Mouse (Mus musculus): ENCODE results near the gene Mdh1b. TPM values are rescaled to one million over a fixed set of nuclear protein-coding genes. Genes with fewer than 3 reads are reported as not detected.

Mdh1b gene
- total RNA-seq (2021) = not detected
- long read RNA-seq, experiment 1 = 0 reads
- long read RNA-seq, experiment 2 = 0 reads

DNA sequence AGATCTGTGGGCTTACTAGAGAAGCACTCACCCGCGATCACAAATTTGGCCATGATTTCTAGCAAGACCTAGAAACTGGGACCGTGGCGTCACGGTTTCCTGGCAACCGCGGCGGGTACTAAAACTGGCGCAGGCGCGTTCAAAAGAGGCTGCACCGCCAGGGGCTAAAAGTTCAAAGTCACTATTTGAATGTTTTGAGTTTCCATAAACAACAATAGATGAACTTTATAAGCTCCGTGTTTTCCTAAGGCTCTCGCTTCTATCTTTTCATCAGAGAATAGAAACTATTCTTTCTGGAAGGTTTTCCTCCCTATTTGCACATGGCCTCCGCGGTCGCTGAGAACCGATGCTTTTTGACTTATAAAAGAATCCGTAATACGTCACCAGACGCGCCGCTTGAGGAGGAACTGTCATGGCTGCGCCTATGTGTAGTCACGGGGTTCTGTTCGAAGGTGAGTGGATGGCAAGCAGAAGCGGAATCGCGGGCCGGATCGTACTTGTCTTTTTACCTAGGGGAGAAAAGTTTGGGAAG is at the start of gene Mdh1b, which contains the start of gene Fastkd2:
Mdh1b (minus strand) TSS at position 79 of the 532 bp plus-strand sequence.
Fastkd2 (plus strand) TSS at position 375 of the 532 bp plus-strand sequence.
- DNase-seq (ENCODE audit: low spot score in 2 of 2) = peak; percentile 71 to 83

DNA sequence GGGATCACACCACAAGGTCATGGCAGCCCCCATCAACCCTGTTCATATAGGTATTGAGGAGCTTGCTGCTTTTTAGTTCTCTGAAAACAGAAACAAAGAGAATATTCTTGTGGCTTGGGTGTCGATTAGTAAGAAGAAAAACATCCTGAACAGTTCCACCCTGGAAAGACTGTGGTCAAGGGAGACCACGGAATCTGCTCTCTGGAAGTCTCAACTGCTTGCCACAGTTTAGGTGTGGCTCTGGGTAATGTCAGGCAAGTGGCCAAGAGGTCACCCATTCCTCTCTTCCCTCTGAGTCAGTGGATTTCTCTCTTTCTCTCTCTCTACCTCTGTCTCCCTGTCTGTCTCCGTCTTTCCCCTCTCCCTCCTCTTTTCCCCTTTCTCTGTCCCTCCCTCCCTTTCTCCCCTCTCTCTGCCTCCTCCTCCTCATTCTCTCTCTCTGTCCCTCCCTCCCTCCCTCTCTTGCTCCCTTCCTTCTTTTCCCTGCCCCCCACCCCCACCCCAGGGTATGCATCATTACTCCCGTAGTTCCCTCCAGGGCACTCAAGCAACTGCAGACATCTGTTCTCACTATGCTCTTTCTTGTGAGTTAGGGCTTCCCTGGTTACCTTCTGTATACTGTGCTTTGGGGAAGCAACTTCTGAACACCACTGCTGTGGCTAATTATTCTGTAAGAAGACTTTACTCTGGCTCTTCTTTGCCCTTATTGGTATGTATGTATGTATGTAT is 46.9 kb upstream of the Mdh1b start:
- no peak for DNase-seq (ENCODE audit: low spot score in 2 of 2)

DNA sequence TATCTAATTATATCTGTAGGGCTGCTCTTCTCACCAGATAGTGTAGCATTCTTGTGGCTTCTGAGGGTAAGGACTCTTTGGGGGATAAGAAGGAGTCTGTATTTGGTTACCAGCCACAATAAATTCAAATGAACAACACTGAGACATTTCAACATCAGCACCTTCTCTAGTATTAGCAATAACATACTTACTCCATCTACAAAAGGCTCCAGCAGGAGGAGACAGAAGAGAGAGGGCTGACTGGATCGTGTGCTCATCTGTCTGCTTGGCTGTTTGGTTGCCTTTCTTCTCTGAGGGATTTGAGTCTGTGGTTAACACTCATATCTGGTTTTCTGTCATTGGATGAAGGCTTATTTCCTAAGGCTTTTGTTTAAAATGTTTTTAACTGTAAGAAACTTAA is 46.3 kb upstream of the Mdh1b start:
- no peak for DNase-seq (ENCODE audit: low spot score in 2 of 2)

DNA sequence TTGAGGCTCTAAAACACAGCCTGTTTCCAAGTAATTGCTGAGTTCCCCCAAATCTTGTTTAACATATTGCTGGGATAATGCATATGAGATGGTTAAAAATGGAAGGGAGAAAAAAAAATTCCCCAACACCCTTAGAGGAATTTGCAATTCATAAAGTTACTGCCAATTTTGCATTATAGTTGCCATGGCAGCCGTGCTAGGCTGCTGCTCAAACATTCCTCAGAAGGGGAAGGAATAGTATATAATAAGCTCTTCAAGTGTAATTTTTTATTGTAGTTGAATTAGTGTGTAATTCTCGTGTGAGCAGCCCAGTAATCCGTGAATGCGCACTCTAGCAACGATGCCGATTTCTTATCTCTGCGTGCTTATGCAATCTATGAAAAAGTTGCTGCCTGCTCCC is 40.2 kb upstream of the Mdh1b start:
- no peak for DNase-seq (ENCODE audit: low spot score in 2 of 2)

DNA sequence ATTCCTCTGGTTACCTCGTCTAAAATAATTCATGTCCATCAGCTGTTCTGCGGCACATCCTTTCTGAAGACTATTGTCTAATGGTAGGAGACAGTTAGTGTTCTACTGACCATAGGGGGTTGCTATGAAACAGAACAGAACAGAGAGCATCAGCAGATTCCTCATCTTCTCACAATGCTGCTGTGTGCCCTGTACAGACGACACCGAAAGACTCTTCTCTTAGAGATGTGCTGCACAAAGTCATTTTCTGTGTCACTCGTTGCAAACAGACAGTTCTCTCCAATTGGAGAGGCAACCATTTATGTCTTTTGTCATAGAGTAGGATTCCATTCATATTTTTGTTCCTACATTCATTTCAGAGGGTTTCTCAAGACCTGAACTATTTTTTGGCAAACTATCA is 39.0 kb upstream of the Mdh1b start, which contains the start of gene 4933402D24Rik:
4933402D24Rik (minus strand) TSS at position 101 of the 400 bp plus-strand sequence.
- no peak for DNase-seq (ENCODE audit: low spot score in 2 of 2)

DNA sequence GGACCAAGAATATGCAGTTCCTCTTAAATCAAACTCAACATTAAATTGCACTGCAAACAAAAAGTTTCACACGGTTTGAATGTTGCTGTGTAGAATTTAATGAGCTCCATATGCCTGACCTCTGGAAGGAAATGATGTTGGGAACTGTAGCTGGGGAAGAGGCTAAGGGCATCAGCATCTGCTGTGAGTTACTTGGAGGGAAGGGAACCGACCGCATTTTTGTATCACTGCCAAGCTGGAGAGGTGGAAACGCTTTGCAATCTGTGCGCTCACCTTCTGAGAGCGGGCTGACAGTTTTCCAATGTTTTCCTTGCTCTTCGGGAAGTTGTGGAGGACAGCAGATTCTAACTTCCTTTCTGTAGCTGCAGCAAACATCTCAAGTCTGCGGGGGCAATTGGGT is 38.0 kb upstream of the Mdh1b start:
- peak in 1 of 2 experiments; percentile 23 for DNase-seq (ENCODE audit: low spot score in 2 of 2)

DNA sequence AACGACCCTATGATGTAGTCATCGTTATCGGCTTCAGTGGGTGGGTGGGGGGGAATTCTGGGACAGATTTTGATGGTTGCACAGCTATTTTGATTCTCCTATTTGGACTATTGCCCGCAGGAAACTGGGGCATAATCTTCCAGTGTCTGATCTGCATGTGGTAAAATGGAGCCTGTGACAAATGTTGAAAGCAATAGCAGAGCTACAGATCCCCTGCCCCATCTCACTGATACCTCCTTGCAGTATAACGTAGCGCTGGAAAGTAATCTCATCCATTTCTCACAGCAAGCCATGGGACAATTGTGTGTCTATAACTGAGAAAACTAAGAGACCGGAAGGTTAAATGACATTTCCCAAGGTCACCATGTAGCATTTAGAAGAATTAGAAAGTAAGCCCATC is 34.3 kb upstream of the Mdh1b start:
- DNase-seq (ENCODE audit: low spot score in 2 of 2) = no peak

DNA sequence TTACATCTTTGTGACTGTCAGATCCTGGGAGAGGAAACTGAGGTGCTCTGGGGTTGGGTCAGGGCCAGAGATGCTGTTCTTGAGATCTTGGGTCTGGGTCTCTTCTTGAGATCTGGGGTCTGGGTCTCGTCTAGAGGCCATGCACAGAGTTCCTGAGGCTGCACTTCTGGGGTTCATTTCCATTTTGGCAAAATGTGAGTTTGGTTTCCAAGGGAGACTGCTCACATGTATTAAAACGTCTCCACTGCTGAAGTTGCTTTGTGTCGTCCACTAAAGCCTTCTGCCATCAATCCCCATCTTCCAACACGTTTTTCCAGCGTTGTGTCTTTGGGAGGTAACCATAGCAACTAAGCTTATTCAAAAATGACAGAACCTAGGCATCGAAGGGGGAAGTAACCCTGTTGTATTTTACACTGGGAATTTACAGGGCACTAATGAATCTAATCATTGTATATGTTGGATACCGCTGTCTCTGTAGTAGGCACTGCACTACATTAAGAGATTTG is 33.8 kb upstream of the Mdh1b start:
- no peak for DNase-seq (ENCODE audit: low spot score in 2 of 2)

DNA sequence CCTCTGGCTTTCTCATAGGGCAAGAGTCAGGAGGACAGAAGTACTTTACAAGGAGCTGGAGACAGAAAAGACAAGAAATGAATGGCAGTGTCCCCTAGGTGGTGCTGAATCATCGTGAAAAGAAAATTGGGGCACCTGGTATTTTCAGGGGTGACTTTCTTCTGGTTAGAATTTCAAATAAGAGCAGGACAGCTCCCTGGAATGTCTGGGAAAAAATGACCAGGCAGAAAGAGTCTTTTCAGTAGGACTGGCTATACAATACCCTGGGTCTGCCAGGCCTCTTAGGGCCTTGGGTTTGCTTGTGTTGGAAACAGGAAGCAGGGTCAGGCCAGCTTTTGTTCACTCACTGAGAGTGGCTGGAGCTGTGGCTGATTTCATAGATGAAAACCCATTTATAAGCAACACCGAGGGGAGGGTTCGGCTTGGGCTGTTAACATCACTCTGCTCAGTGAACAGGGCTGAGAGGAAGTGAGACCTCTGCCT is 33.1 kb upstream of the Mdh1b start:
- DNase-seq (ENCODE audit: low spot score in 2 of 2) = peak in 1 of 2 experiments; percentile 30

DNA sequence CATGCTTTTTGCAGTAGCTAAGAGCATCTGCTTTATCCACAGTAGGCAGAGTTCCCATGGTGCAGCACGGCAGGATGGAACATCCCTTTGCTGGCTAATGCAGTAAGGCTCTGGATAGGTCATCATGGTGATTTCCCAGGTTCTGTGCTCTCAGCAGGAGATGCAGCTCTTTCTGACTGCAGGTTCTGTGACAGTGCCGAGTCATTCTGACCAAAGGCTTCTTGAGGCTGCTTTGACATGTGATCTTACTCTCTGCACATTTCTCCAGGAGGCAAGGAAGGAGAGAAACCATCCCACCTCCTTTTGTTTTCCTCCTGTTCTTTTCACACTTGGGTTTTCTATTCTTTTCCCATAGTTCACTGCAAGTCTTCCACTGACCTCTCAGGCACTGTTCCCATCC is 25.9 kb upstream of the Mdh1b start:
- no peak for DNase-seq (ENCODE audit: low spot score in 2 of 2)

DNA sequence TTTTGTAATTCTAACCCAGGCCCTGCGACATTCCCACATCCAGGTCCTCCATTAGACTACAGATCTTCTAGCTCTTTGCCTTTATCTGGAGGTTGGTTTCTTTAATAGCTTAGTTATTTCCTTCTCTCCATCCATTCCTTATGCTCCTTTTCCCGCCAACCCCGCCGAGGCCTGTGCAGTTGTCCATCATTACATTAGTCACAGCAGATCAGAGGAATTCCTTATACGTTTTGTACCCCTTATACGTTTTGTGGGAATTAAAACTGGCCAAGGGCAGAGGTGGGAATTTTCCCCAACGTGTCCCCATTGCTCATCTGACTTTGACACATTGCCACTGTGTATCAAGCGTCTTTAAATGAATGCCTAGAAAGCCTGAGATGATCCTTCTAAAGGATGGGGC is 322 bp downstream of the Mdh1b start:
- no peak for DNase-seq (ENCODE audit: low spot score in 2 of 2)

DNA sequence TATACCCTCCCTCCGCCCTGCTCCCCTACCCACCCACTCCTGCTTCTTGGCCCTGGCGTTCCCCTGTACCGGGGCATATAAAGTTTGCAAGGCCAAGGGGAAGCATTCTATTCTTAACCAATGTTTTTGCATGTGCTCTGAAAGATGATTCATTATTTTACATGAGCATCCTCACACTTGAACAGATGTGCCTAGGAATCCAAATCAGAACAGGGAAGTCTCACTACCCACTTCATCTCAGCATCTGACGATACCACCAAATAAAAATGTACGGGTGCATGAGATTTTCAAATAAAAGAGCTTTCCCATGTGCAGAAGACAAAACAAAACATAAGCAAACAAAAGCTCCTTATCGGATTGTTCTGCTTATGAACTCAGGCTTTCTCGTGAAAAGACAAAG is 10.0 kb downstream of the Mdh1b start:
- no peak for DNase-seq (ENCODE audit: low spot score in 2 of 2)

DNA sequence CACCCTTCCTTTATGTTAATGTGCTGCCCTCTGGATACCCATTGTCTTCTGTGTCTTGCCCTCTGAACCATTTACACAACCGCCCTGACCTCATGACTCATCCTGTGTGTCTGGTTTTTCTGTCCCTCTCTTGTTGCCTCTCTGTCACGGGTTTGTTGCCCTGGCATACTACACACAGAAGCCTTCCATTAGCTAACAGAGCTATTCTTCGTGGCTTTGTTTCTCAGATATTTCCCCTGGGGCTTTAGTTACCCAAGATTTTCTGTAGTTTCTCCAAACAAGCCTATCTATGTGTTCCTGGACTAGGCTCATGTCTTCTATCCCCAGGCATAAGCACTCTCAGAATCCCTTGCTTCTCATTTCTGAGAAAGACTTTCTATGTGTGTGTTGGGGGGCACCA is 21.2 kb downstream of the Mdh1b start:
- DNase-seq (ENCODE audit: low spot score in 2 of 2) = no peak

DNA sequence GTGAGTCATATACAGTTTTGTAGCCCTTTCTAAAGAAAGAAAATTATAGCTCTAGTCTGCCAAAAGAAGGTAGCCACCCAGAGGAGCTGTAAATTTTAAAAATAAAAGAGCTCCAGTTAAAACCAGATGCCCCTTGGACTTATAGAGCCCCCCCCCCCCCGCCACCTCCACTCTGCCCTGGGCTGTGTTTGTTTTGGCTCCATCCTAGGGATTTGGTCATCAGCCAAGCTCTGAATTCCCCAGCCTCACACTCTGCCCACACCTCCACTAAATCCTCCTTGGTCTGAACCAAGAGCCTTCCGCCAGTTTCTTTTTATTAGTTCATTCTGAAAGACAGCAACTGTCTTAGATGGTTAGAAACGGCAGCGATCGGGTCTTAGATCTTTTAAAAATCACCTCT is 24.4 kb downstream of the Mdh1b start:
- DNase-seq (ENCODE audit: low spot score in 2 of 2) = no peak

DNA sequence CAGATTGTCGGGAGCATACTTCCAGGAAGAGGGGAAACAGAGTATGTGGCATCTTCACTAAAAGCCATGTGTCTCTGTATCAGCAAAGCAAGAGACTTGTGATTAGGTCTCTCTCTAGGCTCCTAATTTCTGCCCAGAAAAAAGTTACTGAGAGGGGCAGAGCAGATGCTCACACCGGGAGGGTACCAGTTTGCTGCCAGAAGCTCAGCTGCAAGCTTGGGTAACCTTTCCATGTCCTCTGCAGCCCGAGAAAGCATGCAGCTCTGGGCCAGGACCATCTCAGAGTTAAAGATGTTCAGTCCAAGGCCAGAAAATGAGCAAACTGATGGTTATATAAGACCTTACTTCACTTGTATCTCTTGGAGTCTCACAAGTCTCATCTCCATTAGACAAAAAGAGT is 33.3 kb downstream of the Mdh1b start:
- DNase-seq (ENCODE audit: low spot score in 2 of 2) = no peak

DNA sequence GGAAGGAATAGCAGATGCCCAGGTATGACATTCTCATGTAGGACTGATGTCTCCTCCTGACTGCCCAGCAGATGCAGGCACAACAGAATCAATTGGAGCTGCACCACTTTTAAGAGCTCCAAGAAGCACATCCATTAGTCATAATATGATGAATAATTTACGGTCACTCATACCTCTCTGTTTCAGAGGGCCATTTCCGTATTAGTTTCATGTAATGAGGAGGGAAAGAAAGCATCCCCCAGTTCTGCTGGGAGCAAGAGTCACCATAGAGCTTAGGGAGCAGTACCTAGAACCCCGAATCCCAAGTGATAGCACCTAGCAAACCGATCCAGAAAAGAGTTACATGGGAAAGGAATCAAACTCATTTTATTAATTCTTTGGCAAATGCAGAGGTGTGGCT is 43.3 kb downstream of the Mdh1b start, which contains the start of gene Dytn:
Dytn (minus strand) TSS at position 101 of the 400 bp plus-strand sequence.
- DNase-seq (ENCODE audit: low spot score in 2 of 2) = no peak

DNA sequence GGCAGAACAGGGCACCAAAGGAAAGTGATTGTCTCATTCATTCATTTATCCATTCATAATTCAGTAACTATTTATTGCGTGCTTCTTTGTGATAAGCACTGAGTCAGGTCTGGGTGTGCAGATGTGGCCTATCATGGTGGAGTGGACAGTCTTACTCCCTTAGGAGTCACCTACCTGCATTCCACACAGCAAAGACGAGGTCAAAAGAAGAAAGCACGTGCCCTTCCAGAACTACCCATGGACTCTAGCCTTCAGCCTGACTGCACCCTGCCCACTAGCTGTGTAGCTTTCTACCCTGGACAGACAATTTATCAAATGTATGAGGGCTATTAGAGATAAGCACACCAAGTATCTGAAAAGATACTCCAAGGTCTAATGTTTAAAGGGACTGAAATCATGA is 54.1 kb downstream of the Mdh1b start:
- DNase-seq (ENCODE audit: low spot score in 2 of 2) = no peak

DNA sequence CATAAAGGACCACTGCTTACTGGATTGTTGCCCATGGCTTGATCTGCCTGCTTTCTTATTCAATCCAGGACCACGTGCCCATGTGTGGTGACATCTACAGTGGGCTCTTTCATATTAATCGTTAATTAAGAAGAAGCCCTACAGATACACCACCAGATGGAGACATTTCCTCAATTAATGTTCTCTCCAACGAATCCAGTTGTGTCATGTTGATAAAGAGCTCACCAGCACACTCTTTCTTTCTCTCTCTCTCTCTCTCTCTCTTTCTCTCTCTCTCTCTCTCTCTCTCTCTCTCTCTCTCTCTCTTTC is 61.3 kb downstream of the Mdh1b start:
- no peak for DNase-seq (ENCODE audit: low spot score in 2 of 2)

DNA sequence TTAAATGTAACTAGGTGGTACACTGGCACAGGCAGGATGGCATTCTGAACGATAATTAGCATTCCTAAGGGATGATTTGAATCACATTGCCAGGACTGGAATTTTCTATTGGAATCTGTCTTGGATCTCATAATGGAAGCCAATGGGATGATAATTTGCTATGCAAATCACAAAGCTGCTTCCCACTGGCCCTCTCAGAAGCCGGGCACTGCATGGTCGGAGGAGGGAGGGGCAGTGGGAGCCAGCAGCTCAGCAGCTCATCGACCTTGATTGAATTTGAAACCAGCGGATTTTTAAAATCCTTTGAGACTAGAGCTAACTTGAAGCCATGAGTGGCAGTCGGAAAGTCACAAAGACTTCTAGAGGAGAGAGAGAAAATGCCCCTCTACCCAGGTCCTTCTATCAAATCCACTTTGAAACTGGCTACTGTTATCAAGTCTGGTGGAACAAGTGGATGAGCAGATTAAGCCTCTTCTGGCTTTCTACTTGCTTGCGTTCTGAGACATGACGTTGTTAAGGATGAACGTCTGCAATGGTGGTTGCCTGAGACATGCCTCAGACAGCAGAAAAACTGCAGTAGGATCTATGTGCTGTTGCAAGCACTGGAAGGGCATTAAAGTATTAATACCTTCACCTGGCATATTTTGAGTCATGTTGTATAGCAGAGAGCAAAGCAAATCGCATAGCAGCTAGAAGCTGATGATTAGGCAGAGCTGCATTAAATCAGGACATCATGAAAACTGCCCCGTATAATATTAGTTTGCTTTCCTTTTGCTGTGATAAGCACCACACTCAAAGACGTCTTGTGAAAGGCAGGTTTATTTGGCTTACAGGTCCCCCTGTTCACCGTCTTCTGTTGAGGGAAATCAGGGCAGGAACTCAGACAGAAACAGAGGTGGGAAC is 61.9 kb downstream of the Mdh1b start:
- no peak for DNase-seq (ENCODE audit: low spot score in 2 of 2)

DNA sequence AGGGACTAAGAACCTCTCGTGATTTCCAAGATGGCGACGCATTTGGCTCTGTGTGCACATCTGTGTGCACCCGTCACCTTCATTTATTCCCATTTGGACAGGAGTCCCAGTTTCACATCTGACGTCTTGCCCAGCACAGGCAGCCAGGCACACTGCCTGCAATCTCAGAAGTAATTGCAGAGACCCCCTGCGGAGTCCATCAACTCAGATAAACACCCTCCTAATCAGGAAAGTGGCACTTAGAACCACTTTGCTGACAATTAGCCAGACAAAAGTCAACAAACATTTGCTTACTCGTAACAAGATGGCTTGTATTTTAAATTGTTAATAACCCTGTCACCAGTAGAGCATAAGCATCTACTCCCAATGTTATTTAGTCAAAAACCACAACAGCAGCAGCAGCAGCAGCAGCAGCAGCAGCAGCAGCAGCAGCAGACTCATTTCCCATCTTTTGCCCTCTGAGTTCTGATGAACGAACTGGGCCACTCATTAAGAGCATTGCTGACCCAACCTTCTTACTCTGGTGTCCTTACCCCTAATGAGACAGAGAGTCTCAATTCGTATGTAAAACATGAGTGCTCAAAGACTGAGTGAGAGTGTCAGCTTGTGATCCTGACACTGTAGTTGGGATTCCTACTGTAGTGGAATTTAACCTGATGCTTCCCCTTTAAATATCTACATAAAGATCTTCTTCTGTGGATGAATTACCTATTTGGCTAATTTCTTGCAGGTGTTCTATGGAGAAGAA is 62.7 kb downstream of the Mdh1b start:
- DNase-seq (ENCODE audit: low spot score in 2 of 2) = no peak

DNA sequence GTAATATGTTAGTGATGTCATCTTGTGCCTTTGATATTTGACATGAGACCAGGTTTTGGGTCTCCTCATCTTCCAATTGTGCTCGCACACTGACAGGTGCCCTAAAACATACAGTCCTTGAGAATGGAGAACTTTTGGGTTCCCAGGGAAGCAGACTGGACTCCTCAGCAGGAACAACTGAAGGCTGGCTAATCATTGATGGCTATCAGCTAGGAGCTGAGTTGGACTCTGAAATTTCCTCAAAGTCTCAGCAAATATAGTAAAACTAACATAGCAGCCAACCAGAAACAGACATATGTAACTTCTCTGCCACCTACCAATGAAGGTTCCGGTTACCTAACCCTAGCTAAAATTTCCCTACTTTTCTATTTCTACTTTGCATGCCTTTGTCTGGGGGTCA is 64.0 kb downstream of the Mdh1b start:
- DNase-seq (ENCODE audit: low spot score in 2 of 2) = no peak

Measured in gastrocnemius, postnatal 4 days (tissue).